Mouse (Mus musculus) ES-E14 (cell line): ENCODE measurements at regions not wholly inside any gene's neighbourhood (a gene's known extent, or its start where the extent isn't known, plus 50 kb on each side); places are given as distances from the start of the nearest gene placed in this dataset.

Source experiments
- CHD2 ChIP-seq: IDR thresholded peaks from 2 replicates; pipeline ENCODE4 v1.6.1; 2014; ENCODE audit warnings: mild to moderate bottlenecking, low read depth, low read length, inconsistent platforms
- HCFC1 ChIP-seq: IDR thresholded peaks from 2 replicates; pipeline ENCODE4 v1.6.1; 2012; ENCODE audit warnings: low read length, inconsistent platforms, borderline replicate concordance; ENCODE audit not compliant: insufficient read depth
- MAFK ChIP-seq: IDR thresholded peaks from 2 replicates; pipeline ENCODE4 v1.6.1; 2014; ENCODE audit warnings: mild to moderate bottlenecking, low read depth, low read length, inconsistent platforms; ENCODE audit not compliant: insufficient read depth
- ZNF384 ChIP-seq: IDR thresholded peaks from 2 replicates; pipeline ENCODE4 v1.6.1; 2012; ENCODE audit warnings: low read depth, low read length, inconsistent platforms

- TF ChIP-seq ZNF384 = no peak
- TF ChIP-seq MAFK = no peak
- no peak for TF ChIP-seq CHD2
- no peak for TF ChIP-seq HCFC1
Observed at GRCm38 (mm10) chr17:9775668-9776151, 106.2 kb upstream of the Pabpc6 start.
